Mouse (Mus musculus) c-Kit-negative CD71-positive TER-119-positive erythroid progenitor cells, embryonic 14.5 days (primary cell): ENCODE measurements around the gene Pgpep1l.
"Not testable (repeated sequence)": the region's sequence is repeated elsewhere in the genome, so short reads cannot be mapped to it uniquely, and the experiment has no call there.

Source experiments
- DNase-seq: peaks from one replicate; pipeline ENCODE4 v3.0.0-alpha.2; 2013; ENCODE audit warnings: low read depth, low spot score

Pgpep1l gene

DNA sequence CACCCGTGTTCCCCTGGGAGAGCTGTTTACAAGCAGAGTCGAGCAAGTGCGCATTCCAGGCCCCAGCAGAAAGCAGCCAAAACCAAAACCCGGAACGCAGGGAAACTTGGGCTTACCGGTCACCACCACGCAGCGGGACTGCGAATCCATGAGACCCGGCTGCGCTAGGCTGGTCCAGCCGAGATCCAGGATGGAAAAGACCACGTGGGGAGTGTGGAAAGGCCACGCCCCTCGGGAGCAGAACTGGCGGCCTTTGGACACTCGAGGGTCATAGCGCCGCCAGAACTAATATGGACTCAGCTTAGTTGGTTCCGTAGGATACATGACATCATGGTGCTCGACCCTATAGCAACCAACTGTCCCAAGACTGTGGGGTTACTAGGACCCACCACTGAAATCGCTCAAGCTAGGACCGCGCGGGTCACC, at the start of gene Pgpep1l:
Gene Pgpep1l, minus strand, starts transcription at position 206 of the 426 bp plus-strand sequence.
- no peak for DNase-seq

- no peak for DNase-seq
Observed at GRCm38 (mm10) chr7:68313038-68313782, 49.2 kb upstream of the Pgpep1l start.

DNA sequence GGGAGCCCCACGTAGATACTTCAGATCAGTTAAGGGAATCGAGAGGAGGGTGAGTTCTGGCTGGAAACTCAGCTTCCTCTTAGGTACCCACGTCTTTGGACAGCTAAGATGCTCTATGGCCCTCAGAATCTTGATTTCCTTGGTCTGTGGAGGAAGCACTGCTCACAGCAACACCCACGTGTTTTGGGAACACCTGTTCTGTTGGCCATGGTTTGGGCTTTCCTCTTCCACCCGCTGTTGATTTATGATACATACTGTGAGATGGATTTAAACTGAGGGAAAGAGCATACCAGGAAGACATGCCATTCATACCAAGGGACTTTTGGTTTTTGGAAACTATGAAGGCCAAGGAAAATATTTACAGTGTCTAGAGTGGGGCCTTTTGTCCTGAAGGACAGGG, 48.4 kb upstream of the Pgpep1l start:
- no peak for DNase-seq

- DNase-seq, result no peak
Observed at GRCm38 (mm10) chr7:68311469-68311868, 47.4 kb upstream of the Pgpep1l start.

GRCm38 (mm10) chr7:68306756-68307155, 42.7 kb upstream of the Pgpep1l start:
- no peak for DNase-seq

DNA sequence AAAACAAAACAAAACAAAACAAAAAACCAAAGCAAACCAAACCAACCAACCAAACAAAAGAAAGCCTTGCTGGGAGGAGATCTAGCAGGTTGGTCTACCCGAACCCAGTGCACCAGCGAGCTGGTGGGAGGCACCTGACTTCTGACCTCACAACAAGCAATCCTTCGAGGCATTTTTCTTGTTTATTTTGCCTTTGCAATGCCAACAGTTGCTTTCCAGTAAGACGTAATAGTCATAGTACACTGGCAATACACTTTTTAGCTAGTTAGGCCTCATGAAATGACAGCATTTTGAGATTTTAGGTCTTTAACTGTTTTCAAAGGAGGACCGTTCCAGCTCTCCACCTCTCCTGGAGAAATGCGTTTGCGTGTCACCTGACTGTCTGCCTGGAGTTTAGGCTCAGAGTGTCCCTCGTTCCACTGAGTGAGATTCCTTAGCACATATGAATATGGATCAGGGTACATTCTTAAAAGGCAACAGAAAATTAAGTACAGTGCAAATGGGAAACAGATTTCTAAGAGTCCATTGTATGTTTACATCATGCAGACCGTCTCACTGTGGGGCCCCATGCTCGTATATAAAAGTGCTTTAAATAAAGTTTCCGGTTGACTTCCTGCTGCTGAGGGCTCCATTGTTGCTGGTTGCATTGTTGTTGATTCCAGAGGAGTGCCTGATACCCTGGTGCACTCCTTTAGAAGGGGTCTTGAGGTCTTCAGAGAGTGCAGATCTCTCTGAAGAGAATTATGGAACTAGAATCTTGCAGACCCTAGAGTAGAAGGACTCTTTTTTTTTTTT, 41.9 kb upstream of the Pgpep1l start:
- DNase-seq, result no peak

DNA sequence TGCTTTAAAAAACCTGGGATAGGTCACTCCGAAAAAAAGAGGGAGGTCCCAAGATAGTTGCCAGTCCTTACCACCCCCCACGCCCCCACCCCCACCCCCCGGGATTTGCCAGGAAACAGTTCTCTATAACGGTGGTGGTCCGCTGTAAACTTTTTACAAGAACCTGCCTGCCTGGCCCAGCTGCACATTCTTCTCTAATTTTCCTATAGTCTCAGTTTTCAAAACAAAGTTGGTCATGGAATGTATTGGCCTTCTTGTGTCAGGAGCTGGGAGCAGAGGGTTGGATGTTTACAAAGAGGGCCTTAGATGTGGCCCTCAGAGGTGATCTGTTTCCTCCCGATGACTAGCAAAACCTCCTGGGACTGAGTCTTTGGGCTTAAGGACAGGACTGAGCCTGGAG, 39.7 kb upstream of the Pgpep1l start:
- DNase-seq, result no peak

GRCm38 (mm10) chr7:68302586-68303433, 38.8 kb upstream of the Pgpep1l start:
- peak; percentile 37 for DNase-seq

DNA sequence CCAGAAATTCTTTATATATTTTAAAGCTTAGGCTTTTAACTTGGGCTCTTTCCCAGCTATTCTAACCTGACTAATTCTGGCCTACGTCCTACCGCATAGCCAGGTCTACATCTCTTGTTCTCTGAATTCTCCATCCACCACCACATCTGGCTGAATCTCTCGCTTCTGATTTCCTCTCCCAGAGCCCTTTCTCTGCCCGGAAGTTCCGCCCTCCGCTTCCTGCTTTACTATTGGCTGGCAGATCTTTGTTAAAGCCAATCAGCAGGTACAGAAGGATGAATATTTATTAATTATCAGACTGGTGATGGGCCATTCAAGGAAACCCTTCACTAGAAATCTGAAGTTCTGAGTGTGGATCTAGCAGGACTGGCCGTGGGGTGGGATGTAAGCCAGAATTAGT, 37.1 kb upstream of the Pgpep1l start:
- no peak for DNase-seq

GRCm38 (mm10) chr7:68298381-68299076, 34.5 kb upstream of the Pgpep1l start:
- DNase-seq, result no peak

GRCm38 (mm10) chr7:68296487-68296886, 32.5 kb upstream of the Pgpep1l start:
- no peak for DNase-seq

DNA sequence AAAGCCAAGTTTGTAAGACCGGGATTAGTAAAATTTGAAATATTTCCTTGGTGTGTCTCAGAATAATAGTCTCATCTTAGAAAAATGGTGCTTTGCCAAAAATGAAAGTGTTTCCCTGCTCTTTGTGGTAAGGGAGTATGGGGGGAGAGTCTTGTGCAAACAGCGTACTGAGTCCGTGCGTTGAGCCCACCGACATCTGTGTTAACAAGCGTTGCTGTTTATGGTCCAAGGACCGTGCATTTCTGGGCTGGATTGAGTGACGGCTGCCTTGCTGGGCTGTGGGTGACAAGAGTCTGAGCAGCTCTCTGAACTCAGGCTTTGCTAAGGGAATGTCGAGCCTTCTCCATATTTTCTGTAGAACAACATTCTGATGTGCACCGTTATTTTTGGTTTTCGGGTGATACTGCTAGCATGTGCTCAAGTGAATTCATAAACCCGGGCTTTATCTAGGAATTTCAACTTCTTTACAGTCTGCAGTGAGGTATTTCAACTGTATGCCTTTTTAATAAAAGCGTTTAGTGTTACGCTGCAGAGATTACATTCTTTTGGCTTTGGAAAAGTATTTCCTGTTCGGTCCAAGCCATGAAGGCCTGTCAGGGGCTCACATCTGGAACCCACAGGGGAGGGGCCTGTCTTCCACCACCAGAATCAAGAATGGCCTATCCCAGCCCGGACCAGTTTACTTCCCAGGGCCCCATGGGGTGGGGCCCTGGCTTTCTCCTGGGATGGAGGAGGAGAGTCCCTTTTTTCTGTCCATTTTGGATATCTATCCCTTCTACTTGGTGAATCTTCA, 30.2 kb upstream of the Pgpep1l start:
- no peak for DNase-seq

GRCm38 (mm10) chr7:68291603-68292002, 27.6 kb upstream of the Pgpep1l start:
- no peak for DNase-seq

DNA sequence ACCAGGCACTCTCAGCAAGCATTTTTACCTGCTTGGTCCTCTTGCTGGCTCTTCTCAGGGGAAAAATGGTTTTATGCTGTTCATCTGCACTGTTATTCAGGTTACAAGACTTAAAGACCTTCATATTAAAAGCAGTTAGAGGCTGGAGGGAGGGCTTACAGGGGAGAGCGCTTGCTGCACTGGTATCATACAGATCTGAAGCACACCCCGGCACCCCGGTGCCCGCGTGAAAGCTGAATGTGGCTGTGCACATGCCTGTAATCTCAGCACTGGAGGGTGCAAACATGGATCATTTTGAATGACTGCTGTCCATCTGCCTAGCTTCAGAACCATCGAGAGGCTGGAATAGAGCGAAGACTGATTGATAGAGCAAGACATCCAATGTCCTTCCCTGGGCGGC, 25.0 kb upstream of the Pgpep1l start:
- DNase-seq, result no peak

GRCm38 (mm10) chr7:68288000-68288399, 24.0 kb upstream of the Pgpep1l start:
- not testable (repeated sequence) for DNase-seq

GRCm38 (mm10) chr7:68287582-68287981, 23.5 kb upstream of the Pgpep1l start:
- DNase-seq, result no peak

DNA sequence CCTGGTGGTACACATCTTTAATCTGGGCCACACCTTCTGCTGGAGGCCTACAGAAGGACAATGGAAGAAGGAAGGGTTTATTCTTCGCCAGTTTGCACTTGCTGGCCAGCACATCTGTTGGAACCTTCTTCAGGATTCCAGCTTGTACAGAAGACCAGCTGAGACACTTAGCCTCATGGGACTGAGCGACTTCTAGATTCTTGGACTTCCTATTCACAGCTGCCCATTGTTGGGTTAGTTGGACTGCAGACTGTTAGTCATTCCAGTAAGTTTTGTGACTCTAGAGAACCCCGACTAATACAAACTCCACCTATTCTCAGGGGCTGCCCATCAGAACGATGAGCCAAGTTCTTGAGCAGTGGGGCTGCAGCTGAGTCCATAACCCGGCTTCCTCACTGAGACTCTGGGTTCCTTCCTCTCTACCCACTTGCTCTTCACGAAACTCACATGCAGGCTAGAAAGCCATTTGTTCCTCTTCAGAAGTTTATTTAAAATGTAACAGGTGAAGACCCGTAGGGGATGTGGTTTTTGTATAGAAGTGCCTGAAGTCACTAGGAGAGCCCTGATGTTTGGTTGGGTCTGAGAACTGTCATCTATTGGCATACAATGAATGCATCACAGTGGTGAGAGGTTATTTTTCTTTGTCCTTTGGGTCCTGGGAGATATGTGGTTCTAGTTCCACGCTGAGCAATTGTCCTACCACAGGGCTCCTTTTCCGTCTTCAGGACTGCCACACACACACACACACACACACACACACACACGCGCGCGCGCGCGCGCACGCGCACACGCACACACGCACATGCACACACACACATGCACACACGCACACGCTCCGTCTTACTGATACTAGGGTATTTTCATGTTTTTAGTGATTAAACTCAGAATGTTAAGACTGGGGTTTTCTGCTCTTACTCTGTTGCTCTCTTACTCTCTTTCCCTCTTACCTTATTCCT, 22.8 kb upstream of the Pgpep1l start:
- DNase-seq, result no peak

GRCm38 (mm10) chr7:68285851-68286298, 21.8 kb upstream of the Pgpep1l start:
- no peak for DNase-seq

DNA sequence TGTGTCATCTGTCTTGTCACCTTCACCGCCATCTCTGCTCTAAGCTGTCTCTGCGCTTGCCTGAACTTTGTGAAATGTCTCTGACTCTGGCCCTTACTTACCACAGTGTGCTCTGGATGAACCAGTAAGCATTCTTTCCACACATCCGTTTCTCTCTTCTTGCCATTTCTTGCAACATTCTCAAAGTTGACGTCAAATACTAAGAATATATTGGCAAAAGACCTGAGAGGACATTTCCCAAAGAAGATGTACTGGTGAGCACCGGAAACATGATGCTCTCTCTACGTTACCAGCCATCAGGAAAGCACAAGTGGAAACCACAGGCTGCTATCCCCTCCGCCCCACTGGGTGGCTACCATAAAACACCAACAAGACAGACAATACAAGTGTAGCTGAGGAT, 19.7 kb upstream of the Pgpep1l start:
- DNase-seq, result no peak
